ENCODE assay signal across 8 mouse cellular contexts in genomic region chr9:18293026-18293781, GRCm38 (mm10). TPM values are rescaled to one million over a fixed set of nuclear protein-coding genes. Genes with fewer than 3 reads are reported as not detected.
DNase-seq lines count a peak whose midpoint lies in the region; ATAC-seq lines count a peak whose summit lies in the region.

No protein-coding gene starts in this region.

- peak overlapping the region; percentile 96 for H3K9ac ChIP-seq in kidney, embryonic 15.5 days
- H3K9ac ChIP-seq in hindbrain, embryonic 13.5 days, result peak overlapping the region; percentile 98
- peak overlapping the region; percentile 75 for H3K9ac ChIP-seq in midbrain, embryonic 14.5 days (replicated peaks; ENCODE audit: low read length)

- ATAC-seq in kidney, embryonic 15.5 days (replicated peaks; ENCODE audit: low FRiP score), result no peak
- ATAC-seq in hindbrain, embryonic 13.5 days (ENCODE audit: low FRiP score), result no peak
- ATAC-seq in midbrain, embryonic 14.5 days (ENCODE audit: low FRiP score, low TSS enrichment), result no peak

- H3K4me1 ChIP-seq in kidney, embryonic 15.5 days, result peaks cover 11% of the 10 kb centered on the region
- H3K4me1 ChIP-seq in hindbrain, embryonic 13.5 days (replicated peaks), result peaks cover 14% of the 10 kb centered on the region
- H3K4me1 ChIP-seq in midbrain, embryonic 14.5 days (ENCODE audit: control insufficient read depth, insufficient read depth, low read length), result peaks cover 15% of the 10 kb centered on the region

- peaks cover 18% of the 10 kb centered on the region for H3K36me3 ChIP-seq in kidney, embryonic 15.5 days
- H3K36me3 ChIP-seq in hindbrain, embryonic 13.5 days, result peaks cover 7% of the 10 kb centered on the region
- peaks cover 6% of the 10 kb centered on the region; the same call in 1 of the 2 replicates for H3K36me3 ChIP-seq in midbrain, embryonic 14.5 days (ENCODE audit: control insufficient read depth, insufficient read depth, low read length)

- no peaks in the 10 kb centered on the region for H3K9me3 ChIP-seq in kidney, embryonic 15.5 days (replicated peaks)
- H3K9me3 ChIP-seq in hindbrain, embryonic 13.5 days, result no peaks in the 10 kb centered on the region
- no peaks in the 10 kb centered on the region for H3K9me3 ChIP-seq in midbrain, embryonic 14.5 days (ENCODE audit: control insufficient read depth, low read length)

- peak overlapping the region; percentile 92 for H3K27ac ChIP-seq in kidney, embryonic 15.5 days
- H3K27ac ChIP-seq in hindbrain, embryonic 13.5 days, result no peak overlapping the region
- H3K27ac ChIP-seq in midbrain, embryonic 14.5 days (replicated peaks; ENCODE audit: low read depth, low read length), result no peak overlapping the region

- H3K4me3 ChIP-seq in kidney, embryonic 15.5 days (replicated peaks), result peak overlapping the region; percentile 96
- H3K4me3 ChIP-seq in hindbrain, embryonic 13.5 days, result peak overlapping the region; percentile 96
- peak overlapping the region; percentile 61 for H3K4me3 ChIP-seq in midbrain, embryonic 14.5 days (replicated peaks; ENCODE audit: low read depth, low read length)

- peak overlapping the region; percentile 71 for H3K4me2 ChIP-seq in kidney, embryonic 15.5 days
- peak overlapping the region; percentile 91 for H3K4me2 ChIP-seq in hindbrain, embryonic 13.5 days
- peak overlapping the region; percentile 93 for H3K4me2 ChIP-seq in midbrain, embryonic 14.5 days (ENCODE audit: low read length)

- 39% methylated on average over 6 of the region's 6 CpGs for WGBS in kidney, embryonic 15.5 days
- 47% methylated on average over 6 of the region's 6 CpGs for WGBS in hindbrain, embryonic 13.5 days
- 52% methylated on average over 6 of the region's 6 CpGs for WGBS in midbrain, embryonic 14.5 days

- H3K27me3 ChIP-seq in kidney, embryonic 15.5 days, result no peaks in the 10 kb centered on the region
- no peaks in the 10 kb centered on the region for H3K27me3 ChIP-seq in hindbrain, embryonic 13.5 days
- no peaks in the 10 kb centered on the region for H3K27me3 ChIP-seq in midbrain, embryonic 14.5 days (ENCODE audit: control insufficient read depth, insufficient read depth, low read length)

- no peak for DNase-seq in kidney, adult 8-10 months
- peak; percentile 44 for DNase-seq in adipocyte (ENCODE audit: low spot score)
- DNase-seq in midbrain, embryonic 14.5 days, result no peak
- no peak for DNase-seq in left cerebral cortex, adult 11 months (ENCODE audit: low spot score)
- no peak for DNase-seq in layer of hippocampus, adult 9-10 months (ENCODE audit: low spot score)
- DNase-seq in right cerebral cortex, postnatal 4 days, result no peak

RNA-seq across cellular contexts. Expression of gene Chordc1, which starts 1.3 kb away (rescaled TPM):
- polyA plus RNA-seq in kidney, embryonic 15.5 days (2015; fragmentation: Nextera tagmentation; extraction: Ambion mirVana), result 130 and 135 TPM in 2 replicates
- polyA plus RNA-seq in hindbrain, embryonic 13.5 days (2015; fragmentation: Nextera tagmentation; extraction: Ambion mirVana), result 138 and 147 TPM in 2 replicates
- polyA plus RNA-seq in midbrain, embryonic 14.5 days (2014; fragmentation: Nextera tagmentation; extraction: Ambion mirVana), result 111 and 126 TPM in 2 replicates
